Mouse (Mus musculus): ENCODE measurements at regions not wholly inside any gene's neighbourhood (a gene's known extent, or its start where the extent isn't known, plus 50 kb on each side); places are given as distances from the start of the nearest gene placed in this dataset.

DNA sequence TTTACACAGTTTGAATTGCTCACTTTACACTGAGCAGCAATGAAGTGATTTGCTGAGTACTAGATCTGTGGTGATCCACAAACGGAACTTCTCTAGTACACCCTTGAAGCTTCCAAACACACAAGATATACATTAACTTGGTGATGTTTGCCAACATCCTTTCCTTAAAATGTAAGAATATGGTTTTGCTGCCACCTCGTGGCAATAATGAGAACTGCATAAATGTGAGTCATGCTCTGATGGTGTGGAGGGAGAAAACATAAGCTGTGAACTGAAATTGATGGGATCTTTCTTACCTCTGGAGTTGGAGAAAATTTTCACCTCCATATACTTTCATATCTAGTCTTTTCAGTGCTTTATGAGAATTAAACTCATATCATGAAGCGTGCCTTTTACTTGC is 51.6 kb downstream of the Bex3 start:
- DNase-seq, result peak in 1 of 2 experiments; percentile 48

DNA sequence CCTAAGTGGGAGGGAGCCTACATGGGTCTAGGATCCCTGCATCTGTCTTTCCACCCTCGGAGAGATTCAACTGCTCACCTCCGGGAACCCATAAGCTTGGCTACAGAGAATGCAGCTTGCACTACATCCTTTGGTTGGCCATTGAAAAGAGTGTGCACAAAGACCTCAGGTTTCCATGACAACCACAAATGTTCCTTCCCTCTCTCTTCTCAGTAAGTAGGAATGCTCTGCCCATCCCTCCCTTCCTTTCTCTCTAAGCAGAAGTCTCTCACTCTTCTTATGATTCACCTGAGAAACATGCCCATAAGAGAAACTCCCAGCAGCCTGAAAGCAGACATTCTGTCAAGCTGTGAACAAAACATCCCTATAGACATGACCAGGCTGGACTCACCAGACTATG is 95.8 kb downstream of the Bex3 start:
- DNase-seq, result no peak
